Mouse (Mus musculus) C2C12 (cell line): Measurements from ENCODE around the gene Cntnap2.

Source experiments
- CEBPB ChIP-seq: IDR thresholded peaks from one replicate; pipeline ENCODE4 v1.6.1; 2011; ENCODE audit warnings: low read depth, mild to moderate bottlenecking, control low read depth, moderate library complexity
- CTCF ChIP-seq: IDR thresholded peaks from one replicate; pipeline ENCODE4 v1.5.1; 2011; ENCODE audit not compliant: control insufficient read depth, insufficient read depth, insufficient read length
- FOSL1 ChIP-seq: IDR thresholded peaks from one replicate; pipeline ENCODE4 v1.8.0; 2011; ENCODE audit warnings: mild to moderate bottlenecking, low read length; ENCODE audit not compliant: poor library complexity, insufficient read depth, severe bottlenecking
- MAX ChIP-seq: IDR thresholded peaks from one replicate; pipeline ENCODE4 v1.6.1; 2011; ENCODE audit warnings: mild to moderate bottlenecking, control low read depth
- USF1 ChIP-seq: IDR thresholded peaks from one replicate; pipeline ENCODE4 v1.6.1; 2011; ENCODE audit warnings: low read depth, mild to moderate bottlenecking, control low read depth, moderate library complexity

DNA sequence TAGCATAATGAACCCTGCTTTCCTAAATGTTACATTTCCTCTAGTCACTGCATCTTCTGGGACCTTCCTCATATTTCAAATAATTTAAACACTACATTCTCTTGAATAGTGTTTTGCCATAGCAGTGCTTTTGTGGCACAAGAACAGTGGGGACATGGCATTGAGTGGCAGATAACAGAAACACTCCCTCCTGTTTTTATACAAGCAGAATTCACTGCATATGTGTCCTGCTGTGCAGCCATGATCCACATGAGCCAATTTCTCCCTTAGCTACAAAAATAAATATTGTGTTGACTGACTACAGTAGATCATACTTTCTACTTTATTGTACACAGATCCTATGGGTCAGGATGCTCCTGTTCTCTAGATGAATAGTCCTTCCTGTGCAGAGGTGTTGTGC, 1553.2 kb downstream of the Cntnap2 start:
- no peak for TF ChIP-seq USF1
- no peak for TF ChIP-seq MAX
- TF ChIP-seq CTCF = no peak
- no peak for TF ChIP-seq CEBPB
- TF ChIP-seq FOSL1 = no peak
